Mouse (Mus musculus): ENCODE results near the gene Ltb4r1. TPM values are rescaled to one million over a fixed set of nuclear protein-coding genes. Genes with fewer than 3 reads are reported as not detected.

The Ltb4r1 gene
- polyA plus RNA-seq, 1 experiment from 2014 or later = 2.6 TPM

GRCm38 (mm10) chr14:55788256-55789050 is 22.7 kb downstream of the Ltb4r1 start, which contains the start of gene Ripk3:
TSS of gene Ripk3 (minus strand) at chr14:55788865.
- peak; percentile 24; the same call in 1 of the 2 replicates for ATAC-seq (ENCODE audit: borderline replicate concordance, extremely low read depth, low FRiP score, low TSS enrichment)
- WGBS = 3% methylated on average over 40 of the region's 40 CpGs
- H3K27ac ChIP-seq = no peak within 1 kb of the TSS
- peak within 1 kb of the TSS; percentile 42 for H3K4me3 ChIP-seq
- peaks cover 17% of the 10 kb centered on the region for H3K4me1 ChIP-seq
- no peaks in the 10 kb centered on the region for H3K9me3 ChIP-seq
- peak within 1 kb of the TSS; percentile 23; the same call in 1 of the 2 replicates for H3K9ac ChIP-seq
- peak within 1 kb of the TSS; percentile 77 for H3K4me2 ChIP-seq
- peaks cover 31% of the 10 kb centered on the region for H3K27me3 ChIP-seq
- no peaks in the 10 kb centered on the region for H3K36me3 ChIP-seq

- Histone ChIP-seq H3K27ac (0 out of 2 replicates have a peak overlapping the region, but pooled peaks have one; percentile 3), H3K4me2 (no peak overlapping the region), H3K9me3 (no peaks in the 10 kb centered on the region), H3K9ac (no peak overlapping the region), H3K27me3 (no peaks in the 10 kb centered on the region), H3K36me3 (no peaks in the 10 kb centered on the region), H3K4me3 (no peak overlapping the region), H3K4me1 (peaks cover 14% of the 10 kb centered on the region)
- peak; percentile 39; the same call in 1 of the 2 replicates for ATAC-seq (ENCODE audit: borderline replicate concordance, extremely low read depth, low FRiP score, low TSS enrichment)
- 31% methylated on average over 2 of the region's 2 CpGs for WGBS
These were observed 27.7 kb downstream of the Ltb4r1 start for GRCm38 (mm10) chr14:55793461-55793860.

- Histone ChIP-seq H3K27me3 (no peaks in the 10 kb centered on the region), H3K27ac (peak overlapping the region; percentile 38), H3K4me2 (no peak overlapping the region), H3K36me3 (no peaks in the 10 kb centered on the region), H3K4me1 (peaks cover 11% of the 10 kb centered on the region; the same call in 1 of the 2 replicates), H3K4me3 (no peak overlapping the region), H3K9me3 (no peaks in the 10 kb centered on the region), H3K9ac (no peak overlapping the region)
- no peak for ATAC-seq (ENCODE audit: borderline replicate concordance, extremely low read depth, low FRiP score, low TSS enrichment)
- WGBS = 51% methylated on average over 2 of the region's 2 CpGs
These were observed 28.2 kb downstream of the Ltb4r1 start for GRCm38 (mm10) chr14:55793946-55794345.

- no peaks in the 10 kb centered on the region for H3K9me3 ChIP-seq
- H3K36me3 ChIP-seq = no peaks in the 10 kb centered on the region
- H3K4me3 ChIP-seq = no peak overlapping the region
- no peaks in the 10 kb centered on the region for H3K27me3 ChIP-seq
- H3K27ac ChIP-seq = peak overlapping the region; percentile 48
- no peak for ATAC-seq (ENCODE audit: borderline replicate concordance, extremely low read depth, low FRiP score, low TSS enrichment)
- H3K4me2 ChIP-seq = no peak overlapping the region
- WGBS = 65% methylated on average over 15 of the region's 15 CpGs
- H3K9ac ChIP-seq = no peak overlapping the region
- peaks cover 11% of the 10 kb centered on the region; the same call in 1 of the 2 replicates for H3K4me1 ChIP-seq
These were observed 29.8 kb downstream of the Ltb4r1 start for GRCm38 (mm10) chr14:55795380-55796163.

GRCm38 (mm10) chr14:55814885-55815284 is 49.1 kb downstream of the Ltb4r1 start:
- peak overlapping the region; percentile 32; the same call in 1 of the 2 replicates for H3K27ac ChIP-seq
- 22% methylated on average over 16 of the region's 16 CpGs for WGBS
- H3K36me3 ChIP-seq = no peaks in the 10 kb centered on the region
- H3K9ac ChIP-seq = peak overlapping the region; percentile 32; the same call in 1 of the 2 replicates
- H3K27me3 ChIP-seq = no peaks in the 10 kb centered on the region; the same call in 1 of the 2 replicates
- no peak for ATAC-seq (ENCODE audit: borderline replicate concordance, extremely low read depth, low FRiP score, low TSS enrichment)
- H3K9me3 ChIP-seq = no peaks in the 10 kb centered on the region
- peak overlapping the region; percentile 50 for H3K4me3 ChIP-seq
- 0 out of 2 replicates have a peak, but pooled peaks cover 9% of the 10 kb centered on the region for H3K4me1 ChIP-seq
- H3K4me2 ChIP-seq = peak overlapping the region; percentile 72

- Histone ChIP-seq H3K27ac (peak overlapping the region; percentile 32), H3K9ac (peak overlapping the region; percentile 32), H3K9me3 (no peaks in the 10 kb centered on the region), H3K4me3 (peak overlapping the region; percentile 50), H3K27me3 (no peaks in the 10 kb centered on the region; the same call in 1 of the 2 replicates), H3K4me2 (peak overlapping the region; percentile 72), H3K4me1 (0 out of 2 replicates have a peak, but pooled peaks cover 9% of the 10 kb centered on the region), H3K36me3 (no peaks in the 10 kb centered on the region)
- ATAC-seq (ENCODE audit: borderline replicate concordance, extremely low read depth, low FRiP score, low TSS enrichment) = peak; percentile 81; the same call in 1 of the 2 replicates
- WGBS = 14% methylated on average over 17 of the region's 17 CpGs
These were observed 49.6 kb downstream of the Ltb4r1 start for GRCm38 (mm10) chr14:55815310-55815751.

Other genes with a start within 250 kb of the Ltb4r1 start
- gene Nrl, start 241.0 kb upstream of the Ltb4r1 start, polyA plus RNA-seq (2015; fragmentation: Nextera tagmentation; extraction: Ambion mirVana) = not detected in 2 replicates
- 66.0 and 67.2 TPM in 2 replicates for gene Pck2, start 225.7 kb upstream of the Ltb4r1 start, polyA plus RNA-seq (2015; fragmentation: Nextera tagmentation; extraction: Ambion mirVana)
- gene Dcaf11, start 206.0 kb upstream of the Ltb4r1 start, polyA plus RNA-seq (2015; fragmentation: Nextera tagmentation; extraction: Ambion mirVana) = 67.7 and 72.6 TPM in 2 replicates
- gene A730061H03Rik, start 205.6 kb upstream of the Ltb4r1 start, polyA plus RNA-seq (2015; fragmentation: Nextera tagmentation; extraction: Ambion mirVana) = 0.79 and 1.2 TPM in 2 replicates
- gene Fitm1, start 190.3 kb upstream of the Ltb4r1 start, polyA plus RNA-seq (2015; fragmentation: Nextera tagmentation; extraction: Ambion mirVana) = 3.3 and 3.7 TPM in 2 replicates
- 168 and 171 TPM in 2 replicates for gene Psme1, start 187.8 kb upstream of the Ltb4r1 start, polyA plus RNA-seq (2015; fragmentation: Nextera tagmentation; extraction: Ambion mirVana)
- 4.1 and 5.1 TPM in 2 replicates for gene Emc9, start 180.7 kb upstream of the Ltb4r1 start, polyA plus RNA-seq (2015; fragmentation: Nextera tagmentation; extraction: Ambion mirVana)
- gene Psme2, start 174.8 kb upstream of the Ltb4r1 start, polyA plus RNA-seq (2015; fragmentation: Nextera tagmentation; extraction: Ambion mirVana) = 234 and 238 TPM in 2 replicates
- gene Rnf31, start 174.3 kb upstream of the Ltb4r1 start, polyA plus RNA-seq (2015; fragmentation: Nextera tagmentation; extraction: Ambion mirVana) = 14.5 and 16.0 TPM in 2 replicates
- 12.5 and 14.4 TPM in 2 replicates for gene Irf9, start 162.4 kb upstream of the Ltb4r1 start, polyA plus RNA-seq (2015; fragmentation: Nextera tagmentation; extraction: Ambion mirVana)
- 22.9 and 25.5 TPM in 2 replicates for gene Rec8, start 147.9 kb upstream of the Ltb4r1 start, polyA plus RNA-seq (2015; fragmentation: Nextera tagmentation; extraction: Ambion mirVana)
- 81.2 and 95.6 TPM in 2 replicates for gene Ipo4, start 130.0 kb upstream of the Ltb4r1 start, polyA plus RNA-seq (2015; fragmentation: Nextera tagmentation; extraction: Ambion mirVana)
- gene Gm49378, start 128.1 kb upstream of the Ltb4r1 start, polyA plus RNA-seq (2015; fragmentation: Nextera tagmentation; extraction: Ambion mirVana) = 0.44 and 2.0 TPM in 2 replicates
- gene Tm9sf1, start 122.2 kb upstream of the Ltb4r1 start, polyA plus RNA-seq (2015; fragmentation: Nextera tagmentation; extraction: Ambion mirVana) = 119 and 126 TPM in 2 replicates
- gene Tssk4, start 115.8 kb upstream of the Ltb4r1 start, polyA plus RNA-seq (2015; fragmentation: Nextera tagmentation; extraction: Ambion mirVana) = 0.88 and 1.1 TPM in 2 replicates
- 56.5 TPM in 2 replicates for gene Mdp1, start 105.5 kb upstream of the Ltb4r1 start, polyA plus RNA-seq (2015; fragmentation: Nextera tagmentation; extraction: Ambion mirVana)
- gene Gmpr2, start 94.0 kb upstream of the Ltb4r1 start, polyA plus RNA-seq (2015; fragmentation: Nextera tagmentation; extraction: Ambion mirVana) = 60.2 and 68.1 TPM in 2 replicates
- 509 and 542 TPM in 2 replicates for gene Nedd8, start 93.8 kb upstream of the Ltb4r1 start, polyA plus RNA-seq (2015; fragmentation: Nextera tagmentation; extraction: Ambion mirVana)
- 46.9 and 48.3 TPM in 2 replicates for gene Tinf2, start 84.1 kb upstream of the Ltb4r1 start, polyA plus RNA-seq (2015; fragmentation: Nextera tagmentation; extraction: Ambion mirVana)
- gene Tgm1, start 52.0 kb upstream of the Ltb4r1 start, polyA plus RNA-seq (2015; fragmentation: Nextera tagmentation; extraction: Ambion mirVana) = 2.2 and 2.8 TPM in 2 replicates
- gene Rabggta, start 43.7 kb upstream of the Ltb4r1 start, polyA plus RNA-seq (2015; fragmentation: Nextera tagmentation; extraction: Ambion mirVana) = 31.8 and 33.2 TPM in 2 replicates
- 86.7 and 88.4 TPM in 2 replicates for gene Dhrs1, start 20.3 kb upstream of the Ltb4r1 start, polyA plus RNA-seq (2015; fragmentation: Nextera tagmentation; extraction: Ambion mirVana)
- 39.2 and 41.4 TPM in 2 replicates for gene Nop9, start 20.3 kb upstream of the Ltb4r1 start, polyA plus RNA-seq (2015; fragmentation: Nextera tagmentation; extraction: Ambion mirVana)
- gene Cideb, start 7.5 kb upstream of the Ltb4r1 start, polyA plus RNA-seq (2015; fragmentation: Nextera tagmentation; extraction: Ambion mirVana) = 0.55 and 0.80 TPM in 2 replicates
- 0.25 and 0.35 TPM in 2 replicates for gene Ltb4r2, start 4.5 kb upstream of the Ltb4r1 start, polyA plus RNA-seq (2015; fragmentation: Nextera tagmentation; extraction: Ambion mirVana)
- 14.3 and 18.0 TPM in 2 replicates for gene Adcy4, start 18.1 kb downstream of the Ltb4r1 start, polyA plus RNA-seq (2015; fragmentation: Nextera tagmentation; extraction: Ambion mirVana)
- gene Ripk3, start 22.9 kb downstream of the Ltb4r1 start, polyA plus RNA-seq (2015; fragmentation: Nextera tagmentation; extraction: Ambion mirVana) = 43.4 and 45.6 TPM in 2 replicates
- 50.9 and 52.7 TPM in 2 replicates for gene Nfatc4, start 57.2 kb downstream of the Ltb4r1 start, polyA plus RNA-seq (2015; fragmentation: Nextera tagmentation; extraction: Ambion mirVana)
- 19.5 and 19.7 TPM in 2 replicates for gene Nynrin, start 88.0 kb downstream of the Ltb4r1 start, polyA plus RNA-seq (2015; fragmentation: Nextera tagmentation; extraction: Ambion mirVana)
- 0.88 and 1.2 TPM in 2 replicates for gene Cbln3, start 118.4 kb downstream of the Ltb4r1 start, polyA plus RNA-seq (2015; fragmentation: Nextera tagmentation; extraction: Ambion mirVana)
- gene Khnyn, start 119.0 kb downstream of the Ltb4r1 start, polyA plus RNA-seq (2015; fragmentation: Nextera tagmentation; extraction: Ambion mirVana) = 18.3 and 18.8 TPM in 2 replicates
- gene Sdr39u1, start 134.3 kb downstream of the Ltb4r1 start, polyA plus RNA-seq (2015; fragmentation: Nextera tagmentation; extraction: Ambion mirVana) = 51.8 and 52.9 TPM in 2 replicates
- 4.3 and 5.9 TPM in 2 replicates for gene Cma1, start 178.7 kb downstream of the Ltb4r1 start, polyA plus RNA-seq (2015; fragmentation: Nextera tagmentation; extraction: Ambion mirVana)
- not detected in 2 replicates for gene Cma2, start 185.0 kb downstream of the Ltb4r1 start, polyA plus RNA-seq (2015; fragmentation: Nextera tagmentation; extraction: Ambion mirVana)

Measured in lung, embryonic 15.5 days (tissue).